Mouse (Mus musculus): ENCODE results near the gene Bst1.

DNA sequence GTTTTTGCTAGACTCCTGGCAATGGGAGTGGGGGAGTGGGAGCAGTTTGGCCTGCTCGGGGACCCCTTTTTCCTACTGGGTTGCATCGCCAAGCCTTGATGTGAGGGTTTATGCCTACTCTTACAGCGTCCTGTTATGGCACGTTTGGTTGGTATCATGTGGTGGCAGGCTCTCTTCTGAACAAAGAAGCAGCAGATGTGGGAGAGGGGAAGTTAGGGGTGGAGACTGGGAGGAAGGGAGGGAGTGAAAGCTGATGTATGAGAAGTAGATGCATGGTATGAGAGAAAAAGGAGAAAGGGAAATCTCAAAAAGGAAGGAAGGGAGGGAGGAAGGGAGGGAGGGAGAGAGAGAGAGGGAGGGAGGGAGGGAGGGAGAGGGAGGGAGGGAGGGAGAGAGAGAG is 11.8 kb upstream of the Bst1 start:
- TF ChIP-seq POLR2A (IDR thresholded peaks at IDR 0.05; ENCODE audit: control insufficient read depth, low read depth, low read length) (no peak), CTCF (IDR thresholded peaks at IDR 0.05; ENCODE audit: control insufficient read depth, insufficient read depth, insufficient replicate concordance, low read depth, low read length) (no peak)

All from testis, adult 2 months (tissue).